Mouse (Mus musculus): ENCODE measurements around the gene Plekha7.

GRCm38 (mm10) chr7:116234287-116234806 is 73.8 kb downstream of the Plekha7 start:
- TF ChIP-seq GATA1 (IDR thresholded peaks at IDR 0.05; ENCODE audit: borderline replicate concordance, low read length) (no peak), FLI1 (IDR thresholded peaks at IDR 0.05; ENCODE audit: low read length) (no peak)
